Mouse (Mus musculus) stomach, embryonic 15.5 days (tissue): ENCODE results near the gene Sh2d3c. TPM values are rescaled to one million over a fixed set of nuclear protein-coding genes. Genes with fewer than 3 reads are reported as not detected.

Experiments used
- ATAC-seq: fragments of 200-750 bp; cut with Nextera tagmentation; 2 replicates; pipeline ENCODE4 v1.8.0; 2017; ENCODE audit warnings: low read depth, moderate number of reproducible peaks, moderate TSS enrichment; ENCODE audit not compliant: insufficient read depth, low FRiP score
- H3K27ac ChIP-seq: fragments of 300-500 bp; sonication (generic); 2 replicates; pipeline ENCODE4 v1.5.1; 2015; ENCODE audit warnings: mild to moderate bottlenecking, inconsistent platforms
- H3K27me3 ChIP-seq: fragments of 300-500 bp; sonication (generic); replicated peaks from 2 replicates; pipeline ENCODE4 v1.6.1; 2015; ENCODE audit warnings: inconsistent platforms
- H3K36me3 ChIP-seq: fragments of 300-500 bp; sonication (generic); 2 replicates; pipeline ENCODE4 v1.6.1; 2015; ENCODE audit warnings: inconsistent platforms
- H3K4me1 ChIP-seq: fragments of 300-500 bp; sonication (generic); 2 replicates; pipeline ENCODE4 v1.6.1; 2015; ENCODE audit warnings: inconsistent platforms
- H3K4me2 ChIP-seq: fragments of 300-500 bp; sonication (generic); 2 replicates; pipeline ENCODE4 v1.6.1; 2015; ENCODE audit warnings: mild to moderate bottlenecking, inconsistent platforms
- H3K4me3 ChIP-seq: fragments of 300-500 bp; sonication (generic); replicated peaks from 2 replicates; pipeline ENCODE4 v1.5.1; 2015; ENCODE audit warnings: inconsistent platforms
- H3K9ac ChIP-seq: fragments of 300-500 bp; sonication (generic); 2 replicates; pipeline ENCODE4 v1.6.1; 2015; ENCODE audit warnings: inconsistent platforms
- H3K9me3 ChIP-seq: fragments of 300-500 bp; sonication (generic); 2 replicates; pipeline ENCODE4 v1.6.1; 2016; ENCODE audit warnings: inconsistent platforms
- WGBS: fragments of 180-500 bp; shearing (Covaris S2); methylation state at CpG from one replicate; pipeline ENCODE4 v1.1.7; 2015; 5-methylcytosine and 5-hydroxymethylcytosine counted together
- polyA plus RNA-seq: library from polyadenylated mRNA; unstranded; fragments of >200 nt; fragmentation: Nextera tagmentation; extraction: Ambion mirVana; gene quantifications from 2 replicates; pipeline ENCODE4 v1.2.1, GENCODE M21; 2015

The Sh2d3c gene
- polyA plus RNA-seq, 1 experiment from 2014 or later: 26.2 TPM

GRCm38 (mm10) chr2:32714117-32714986 is 6.5 kb upstream of the Sh2d3c start:
- no peak overlapping the region for H3K4me3 ChIP-seq
- WGBS: 43% methylated on average over 11 of the region's 11 CpGs

GRCm38 (mm10) chr2:32714987-32715425 is 5.8 kb upstream of the Sh2d3c start:
- no peak for ATAC-seq
- 48% methylated on average over 4 of the region's 4 CpGs for WGBS
- peak overlapping the region; percentile 73 for H3K27ac ChIP-seq

More at GRCm38 (mm10) chr2:32714117-32714986, 6.5 kb upstream of the Sh2d3c start:
- H3K36me3 ChIP-seq: peaks cover 17% of the 10 kb centered on the region
- peaks cover 28% of the 10 kb centered on the region for H3K4me1 ChIP-seq
- H3K27ac ChIP-seq: peak overlapping the region; percentile 97
- peak overlapping the region; percentile 6; the same call in 1 of the 2 replicates for H3K9ac ChIP-seq
- H3K27me3 ChIP-seq: no peaks in the 10 kb centered on the region
- ATAC-seq: no peak
- no peaks in the 10 kb centered on the region for H3K9me3 ChIP-seq
- peak overlapping the region; percentile 74; the same call in 1 of the 2 replicates for H3K4me2 ChIP-seq

GRCm38 (mm10) chr2:32718761-32719160 is 2.1 kb upstream of the Sh2d3c start:
- Histone ChIP-seq H3K9me3 (no peaks in the 10 kb centered on the region), H3K4me2 (no peak overlapping the region), H3K9ac (no peak overlapping the region), H3K27me3 (no peaks in the 10 kb centered on the region), H3K36me3 (no peaks in the 10 kb centered on the region), H3K27ac (no peak overlapping the region), H3K4me1 (peaks cover 27% of the 10 kb centered on the region), H3K4me3 (no peak overlapping the region)
- ATAC-seq: no peak
- WGBS: 51% methylated on average over 9 of the region's 9 CpGs

More at GRCm38 (mm10) chr2:32714987-32715425, 5.8 kb upstream of the Sh2d3c start:
- Histone ChIP-seq H3K4me1 (peaks cover 28% of the 10 kb centered on the region), H3K4me3 (no peak overlapping the region), H3K36me3 (peaks cover 11% of the 10 kb centered on the region; the same call in 1 of the 2 replicates), H3K4me2 (no peak overlapping the region), H3K27me3 (no peaks in the 10 kb centered on the region), H3K9ac (no peak overlapping the region), H3K9me3 (no peaks in the 10 kb centered on the region)

GRCm38 (mm10) chr2:32720053-32720452 is 802 bp upstream of the Sh2d3c start:
- H3K9me3 ChIP-seq: no peaks in the 10 kb centered on the region
- peaks cover 15% of the 10 kb centered on the region for H3K4me1 ChIP-seq
- no peak overlapping the region for H3K4me3 ChIP-seq
- H3K4me2 ChIP-seq: peak overlapping the region; percentile 44; the same call in 1 of the 2 replicates
- H3K9ac ChIP-seq: no peak overlapping the region
- ATAC-seq: no peak
- no peaks in the 10 kb centered on the region for H3K27me3 ChIP-seq
- 87% methylated on average over 3 of the region's 3 CpGs for WGBS
- H3K36me3 ChIP-seq: no peaks in the 10 kb centered on the region
- H3K27ac ChIP-seq: peak overlapping the region; percentile 32; the same call in 1 of the 2 replicates

- peaks cover 17% of the 10 kb centered on the region for H3K4me1 ChIP-seq
- no peak for ATAC-seq
- H3K27me3 ChIP-seq: no peaks in the 10 kb centered on the region
- H3K27ac ChIP-seq: peak overlapping the region; percentile 31
- H3K36me3 ChIP-seq: no peaks in the 10 kb centered on the region
- no peak overlapping the region for H3K9ac ChIP-seq
- peak overlapping the region; percentile 33 for H3K4me3 ChIP-seq
- 44% methylated on average over 6 of the region's 6 CpGs for WGBS
- peak overlapping the region; percentile 44 for H3K4me2 ChIP-seq
- no peaks in the 10 kb centered on the region for H3K9me3 ChIP-seq
These were observed 1.2 kb downstream of the Sh2d3c start for GRCm38 (mm10) chr2:32722046-32722445.

GRCm38 (mm10) chr2:32722581-32722980 is 1.7 kb downstream of the Sh2d3c start:
- peak overlapping the region; percentile 44; the same call in 1 of the 2 replicates for H3K4me2 ChIP-seq

GRCm38 (mm10) chr2:32724149-32724548 is 3.3 kb downstream of the Sh2d3c start:
- WGBS: 76% methylated on average over 4 of the region's 4 CpGs
- Histone ChIP-seq H3K27me3 (no peaks in the 10 kb centered on the region), H3K9me3 (no peaks in the 10 kb centered on the region), H3K4me1 (peaks cover 27% of the 10 kb centered on the region), H3K27ac (no peak overlapping the region), H3K4me2 (no peak overlapping the region), H3K4me3 (no peak overlapping the region), H3K9ac (no peak overlapping the region), H3K36me3 (no peaks in the 10 kb centered on the region)
- no peak for ATAC-seq

More at GRCm38 (mm10) chr2:32722581-32722980, 1.7 kb downstream of the Sh2d3c start:
- no peaks in the 10 kb centered on the region for H3K27me3 ChIP-seq
- no peaks in the 10 kb centered on the region for H3K36me3 ChIP-seq
- no peak overlapping the region for H3K27ac ChIP-seq
- no peak overlapping the region for H3K9ac ChIP-seq
- peaks cover 19% of the 10 kb centered on the region for H3K4me1 ChIP-seq
- ATAC-seq: no peak
- 42% methylated on average over 3 of the region's 3 CpGs for WGBS
- H3K4me3 ChIP-seq: no peak overlapping the region
- H3K9me3 ChIP-seq: no peaks in the 10 kb centered on the region

GRCm38 (mm10) chr2:32724832-32725790 is 4.3 kb downstream of the Sh2d3c start:
- no peaks in the 10 kb centered on the region for H3K9me3 ChIP-seq
- H3K4me1 ChIP-seq: peaks cover 30% of the 10 kb centered on the region
- H3K36me3 ChIP-seq: no peaks in the 10 kb centered on the region
- H3K9ac ChIP-seq: no peak overlapping the region
- no peak overlapping the region for H3K4me2 ChIP-seq
- H3K4me3 ChIP-seq: no peak overlapping the region
- WGBS: 72% methylated on average over 16 of the region's 16 CpGs
- H3K27ac ChIP-seq: no peak overlapping the region
- H3K27me3 ChIP-seq: no peaks in the 10 kb centered on the region
- no peak for ATAC-seq

GRCm38 (mm10) chr2:32727435-32727834 is 6.6 kb downstream of the Sh2d3c start:
- WGBS: 1% methylated on average over 16 of the region's 16 CpGs
- Histone ChIP-seq H3K27ac (peak overlapping the region; percentile 63), H3K4me2 (peak overlapping the region; percentile 68), H3K4me1 (peaks cover 33% of the 10 kb centered on the region), H3K9ac (no peak overlapping the region), H3K4me3 (peak overlapping the region; percentile 44), H3K9me3 (no peaks in the 10 kb centered on the region), H3K27me3 (no peaks in the 10 kb centered on the region), H3K36me3 (no peaks in the 10 kb centered on the region)
- ATAC-seq: peak; percentile 97

GRCm38 (mm10) chr2:32728463-32728862 is 7.6 kb downstream of the Sh2d3c start:
- Histone ChIP-seq H3K9ac (no peak overlapping the region; the same call in 1 of the 2 replicates), H3K36me3 (no peaks in the 10 kb centered on the region), H3K27ac (peak overlapping the region; percentile 35; the same call in 1 of the 2 replicates), H3K4me3 (peak overlapping the region; percentile 44), H3K4me2 (peak overlapping the region; percentile 68), H3K27me3 (no peaks in the 10 kb centered on the region), H3K9me3 (no peaks in the 10 kb centered on the region), H3K4me1 (peaks cover 36% of the 10 kb centered on the region)
- no peak for ATAC-seq
- whole genome bisulfite sequencing: 44% methylated on average over 7 of the region's 7 CpGs

- H3K4me1 ChIP-seq: peaks cover 41% of the 10 kb centered on the region
- no peak overlapping the region for H3K4me3 ChIP-seq
- peak overlapping the region; percentile 68; the same call in 1 of the 2 replicates for H3K4me2 ChIP-seq
- no peaks in the 10 kb centered on the region for H3K27me3 ChIP-seq
- ATAC-seq: no peak
- peak overlapping the region; percentile 82; the same call in 1 of the 2 replicates for H3K27ac ChIP-seq
- no peaks in the 10 kb centered on the region for H3K9me3 ChIP-seq
- no peak overlapping the region for H3K9ac ChIP-seq
- no peaks in the 10 kb centered on the region for H3K36me3 ChIP-seq
- 67% methylated on average over 4 of the region's 4 CpGs for WGBS
These were observed 8.7 kb downstream of the Sh2d3c start for GRCm38 (mm10) chr2:32729547-32729946.
